Mouse (Mus musculus) liver, embryonic 14.5 days (tissue): ENCODE measurements at regions not wholly inside any gene's neighbourhood (a gene's known extent, or its start where the extent isn't known, plus 50 kb on each side); places are given as distances from the start of the nearest gene placed in this dataset.

Experiments
- CTCF ChIP-seq: IDR thresholded peaks from 2 replicates; pipeline ENCODE4 v1.5.1; 2016; ENCODE audit warnings: antibody characterized with exemption, low read depth, control low read depth
- EP300 ChIP-seq: IDR thresholded peaks from 2 replicates; pipeline ENCODE4 v1.6.1; 2016; ENCODE audit warnings: antibody characterized with exemption, low read depth

GRCm38 (mm10) chr12:94229894-94230293 lies 1462.1 kb upstream of the Flrt2 start:
- no peak for TF ChIP-seq CTCF
- TF ChIP-seq EP300 = no peak
